Comparison of ENCODE assay signal across 17 mouse cellular contexts in genomic region chr8:91443911-91444310, GRCm38 (mm10).
DNase-seq lines count a peak whose midpoint lies in the region; ATAC-seq and TF ChIP-seq lines count a peak whose summit lies in the region.
"Had no signal": no experiment of that assay in that cellular context is flagged by ENCODE, and none has a peak within 500 bp of the region (broad histone marks: within the 10 kb centered on the region; RNA-seq: fewer than 3 reads in every experiment).

No protein-coding gene starts in this region.

- no peak for TF ChIP-seq POLR2A in lung, adult 2 months (IDR thresholded peaks at IDR 0.05; ENCODE audit: borderline replicate concordance, extremely low read depth, low read depth, low read length)

- no peak for TF ChIP-seq CTCF in lung, adult 2 months (IDR thresholded peaks at IDR 0.05; ENCODE audit: insufficient read depth, low read length)

- 0 out of 2 replicates have a peak overlapping the region, but pooled peaks have one; percentile 58 for H3K27ac ChIP-seq in limb, embryonic 10.5 days
- H3K27ac ChIP-seq: hindbrain, embryonic 13.5 days; neural tube, embryonic 12.5 days had no signal

- H3K36me3 ChIP-seq in limb, embryonic 10.5 days: no peaks in the 10 kb centered on the region
- H3K36me3 ChIP-seq: hindbrain, embryonic 13.5 days; neural tube, embryonic 12.5 days had no signal

- no peak for ATAC-seq in megakaryocyte-erythroid progenitor cell, adult 5-6 weeks (replicated peaks; ENCODE audit: low FRiP score, low TSS enrichment, poor library complexity, severe bottlenecking)
- ATAC-seq: forebrain, postnatal 0 days; liver, postnatal 0 days; midbrain, embryonic 16.5 days had no signal

- no peaks in the 10 kb centered on the region for H3K27me3 ChIP-seq in limb, embryonic 10.5 days (ENCODE audit: low read depth, poor library complexity, severe bottlenecking)
- H3K27me3 ChIP-seq: hindbrain, embryonic 13.5 days; neural tube, embryonic 12.5 days had no signal

- H3K4me3 ChIP-seq in limb, embryonic 10.5 days: no peak overlapping the region
- no peak overlapping the region for H3K4me3 ChIP-seq in lung, adult 2 months (replicated peaks; ENCODE audit: extremely low read depth, low read depth, low read length)
- H3K4me3 ChIP-seq: hindbrain, embryonic 13.5 days; neural tube, embryonic 12.5 days had no signal

- peaks cover 53% of the 10 kb centered on the region for H3K4me1 ChIP-seq in limb, embryonic 10.5 days
- no peaks in the 10 kb centered on the region for H3K4me1 ChIP-seq in lung, adult 2 months (ENCODE audit: control insufficient read depth, insufficient read depth, low read length)

- peak; percentile 33 to 54 for DNase-seq in gastrocnemius, adult 8-10 months (ENCODE audit: low spot score in 2 of 2)
- no peak for DNase-seq in gastrocnemius, postnatal 10 days
- DNase-seq in embryo, embryonic 10 days (ENCODE audit: low spot score): peak; percentile 77
- DNase-seq in hindlimb bud, embryonic 11.5 days (ENCODE audit: extremely low spot score, low read depth, low spot score): peak; percentile 69
- DNase-seq in limb, embryonic 10.5 days (ENCODE audit: low spot score): peak; percentile 52
- DNase-seq in lung, adult 2 months: no peak
- DNase-seq in frontal cortex, postnatal 14 days (ENCODE audit: low spot score in 2 of 2): no peak
- DNase-seq: cerebellum, postnatal 25 days; forebrain, postnatal 0 days; layer of hippocampus, postnatal 36 days; liver, postnatal 0 days; lung, postnatal 4 days; retina, postnatal 1 day had no signal

- H3K9me3 ChIP-seq in limb, embryonic 10.5 days (replicated peaks): no peaks in the 10 kb centered on the region
- H3K9me3 ChIP-seq: hindbrain, embryonic 13.5 days; neural tube, embryonic 12.5 days had no signal

- WGBS in limb, embryonic 10.5 days: 34% methylated on average over 4 of the region's 4 CpGs
- 71% methylated on average over 4 of the region's 4 CpGs for WGBS in lung, adult 2 months

Comparison
In these comparisons a context has a peak if more than half of its experiments do, and no peak if none do; other contexts are left out.
1. DNase-seq: peak in gastrocnemius, adult 8-10 months (2 of 2), embryo, embryonic 10 days (single experiment), hindlimb bud, embryonic 11.5 days (single experiment) and limb, embryonic 10.5 days (single experiment); none in gastrocnemius, postnatal 10 days (single experiment), lung, adult 2 months (single experiment) and frontal cortex, postnatal 14 days (0 of 2).